Mouse (Mus musculus) heart, embryonic 12.5 days (tissue): ENCODE measurements around the gene Mtmr12. TPM values are rescaled to one million over a fixed set of nuclear protein-coding genes. Genes with fewer than 3 reads are reported as not detected.
A peak's percentile ranks its signal among the peaks of the same experiment; 100 is the strongest.

Experiments used
- ATAC-seq: fragments of 200-750 bp; cut with Nextera tagmentation; 2 replicates; pipeline ENCODE4 v1.8.0; 2017; ENCODE audit warnings: moderate TSS enrichment, moderate library complexity; ENCODE audit not compliant: insufficient number of reproducible peaks, low FRiP score
- H3K27ac ChIP-seq: fragments of 300-500 bp; sonication (generic); 2 replicates; pipeline ENCODE4 v1.5.1; 2016; ENCODE audit warnings: mild to moderate bottlenecking, moderate library complexity; ENCODE audit not compliant: poor library complexity, severe bottlenecking
- H3K27me3 ChIP-seq: fragments of 300-500 bp; sonication (generic); replicated peaks from 2 replicates; pipeline ENCODE4 v1.6.1; 2016; ENCODE audit warnings: mild to moderate bottlenecking, moderate library complexity
- H3K36me3 ChIP-seq: fragments of 300-500 bp; sonication (generic); 2 replicates; pipeline ENCODE4 v1.6.1; 2016; ENCODE audit warnings: mild to moderate bottlenecking, moderate library complexity
- H3K4me1 ChIP-seq: fragments of 300-500 bp; sonication (generic); replicated peaks from 2 replicates; pipeline ENCODE4 v1.6.1; 2016; ENCODE audit warnings: mild to moderate bottlenecking
- H3K4me2 ChIP-seq: fragments of 300-500 bp; sonication (generic); 2 replicates; pipeline ENCODE4 v1.6.1; 2016; ENCODE audit warnings: mild to moderate bottlenecking, moderate library complexity
- H3K4me3 ChIP-seq: fragments of 300-500 bp; sonication (generic); 2 replicates; pipeline ENCODE4 v1.5.1; 2016; ENCODE audit warnings: mild to moderate bottlenecking
- H3K9ac ChIP-seq: fragments of 300-500 bp; sonication (generic); 2 replicates; pipeline ENCODE4 v1.6.1; 2016; ENCODE audit warnings: mild to moderate bottlenecking, moderate library complexity
- H3K9me3 ChIP-seq: fragments of 300-500 bp; sonication (generic); replicated peaks from 2 replicates; pipeline ENCODE4 v1.6.1; 2016; ENCODE audit warnings: mild to moderate bottlenecking, moderate library complexity
- WGBS: fragments of 180-500 bp; shearing (Covaris S2); methylation state at CpG from one replicate; pipeline ENCODE4 v1.1.7; 2016; 5-methylcytosine and 5-hydroxymethylcytosine counted together
- polyA plus RNA-seq: library from polyadenylated mRNA; unstranded; fragments of >200 nt; fragmentation: Nextera tagmentation; extraction: Ambion mirVana; gene quantifications from 2 replicates; pipeline ENCODE4 v1.2.1, GENCODE M21; 2016

The Mtmr12 gene
- polyA plus RNA-seq, 1 experiment from 2014 or later = 16.5 TPM

DNA sequence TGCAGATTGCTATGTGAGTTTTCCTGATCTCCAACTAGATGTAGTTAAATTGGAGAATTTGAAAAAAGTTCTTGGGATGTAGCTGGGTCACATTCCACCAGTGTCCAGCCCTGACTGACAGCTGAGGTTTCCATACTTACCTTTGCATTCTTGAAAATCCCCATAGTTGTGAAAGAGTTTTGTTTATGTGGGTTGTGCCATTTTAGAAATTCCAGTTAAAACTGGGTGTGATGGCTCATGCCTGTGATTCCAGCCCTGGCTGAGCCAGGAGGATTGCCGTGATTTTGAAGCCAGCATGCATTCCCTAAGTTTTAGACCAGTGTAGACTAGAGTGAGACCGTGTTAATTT is 47.3 kb downstream of the Mtmr12 start:
- Histone ChIP-seq H3K4me1 (peaks cover 12% of the 10 kb centered on the region), H3K36me3 (peaks cover 48% of the 10 kb centered on the region)
- 93% methylated on average over 2 of the region's 2 CpGs for WGBS

DNA sequence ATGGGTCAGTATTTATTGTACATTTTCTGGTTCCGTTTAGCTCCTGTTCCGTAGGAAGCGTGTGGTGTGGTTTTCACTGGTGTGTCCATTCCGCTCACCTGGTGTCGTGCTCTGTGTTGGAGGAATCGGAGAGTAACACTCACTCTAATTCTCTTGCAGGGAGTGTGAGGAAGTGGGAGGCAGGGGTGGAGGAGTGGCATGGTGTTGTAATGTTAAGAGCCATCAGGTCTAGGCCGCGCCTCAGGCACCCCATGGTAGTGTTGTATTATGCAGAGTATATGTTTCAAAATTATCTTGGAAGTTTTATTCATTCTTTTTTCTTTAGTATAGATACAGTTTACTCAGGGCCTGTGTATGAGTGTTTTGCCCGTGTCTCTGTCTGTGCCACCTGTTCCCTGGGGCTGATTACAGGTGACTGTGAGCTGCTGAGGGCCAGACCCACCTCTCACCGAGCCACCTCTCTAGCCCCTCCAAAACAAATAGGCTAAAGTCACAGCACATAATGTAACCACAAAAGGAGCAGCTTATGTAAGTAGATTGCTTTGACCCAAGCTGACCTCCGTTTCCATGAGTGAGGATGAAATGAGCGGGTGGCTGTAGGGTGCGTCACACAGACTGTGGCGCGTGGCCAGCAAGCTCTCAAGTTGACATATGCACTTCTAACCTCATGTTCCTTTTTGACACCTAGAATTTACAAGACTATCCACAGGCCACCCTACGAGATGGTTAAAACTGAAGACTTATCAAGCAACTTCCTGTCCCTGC is 53.1 kb downstream of the Mtmr12 start:
- H3K27ac ChIP-seq = no peak overlapping the region

More for the DNA sequence above, 47.3 kb downstream of the Mtmr12 start:
- no peak for ATAC-seq
- Histone ChIP-seq H3K9ac (no peak overlapping the region), H3K4me2 (no peak overlapping the region), H3K27ac (no peak overlapping the region), H3K9me3 (no peaks in the 10 kb centered on the region; the same call in 1 of the 2 replicates), H3K4me3 (no peak overlapping the region), H3K27me3 (no peaks in the 10 kb centered on the region)

GRCm38 (mm10) chr15:12263056-12263455 is 58.2 kb downstream of the Mtmr12 start:
- Histone ChIP-seq H3K4me3 (no peak overlapping the region), H3K27me3 (no peaks in the 10 kb centered on the region), H3K4me1 (no peaks in the 10 kb centered on the region), H3K27ac (no peak overlapping the region), H3K9ac (no peak overlapping the region), H3K9me3 (no peaks in the 10 kb centered on the region), H3K4me2 (no peak overlapping the region), H3K36me3 (peaks cover 94% of the 10 kb centered on the region)
- ATAC-seq = no peak
- 76% methylated on average over 3 of the region's 3 CpGs for WGBS

More for the DNA sequence above, 53.1 kb downstream of the Mtmr12 start:
- Histone ChIP-seq H3K27me3 (no peaks in the 10 kb centered on the region), H3K36me3 (peaks cover 77% of the 10 kb centered on the region), H3K4me3 (no peak overlapping the region), H3K9ac (no peak overlapping the region), H3K4me1 (no peaks in the 10 kb centered on the region), H3K4me2 (no peak overlapping the region), H3K9me3 (no peaks in the 10 kb centered on the region)
- 90% methylated on average over 16 of the region's 16 CpGs for WGBS
- ATAC-seq = no peak

DNA sequence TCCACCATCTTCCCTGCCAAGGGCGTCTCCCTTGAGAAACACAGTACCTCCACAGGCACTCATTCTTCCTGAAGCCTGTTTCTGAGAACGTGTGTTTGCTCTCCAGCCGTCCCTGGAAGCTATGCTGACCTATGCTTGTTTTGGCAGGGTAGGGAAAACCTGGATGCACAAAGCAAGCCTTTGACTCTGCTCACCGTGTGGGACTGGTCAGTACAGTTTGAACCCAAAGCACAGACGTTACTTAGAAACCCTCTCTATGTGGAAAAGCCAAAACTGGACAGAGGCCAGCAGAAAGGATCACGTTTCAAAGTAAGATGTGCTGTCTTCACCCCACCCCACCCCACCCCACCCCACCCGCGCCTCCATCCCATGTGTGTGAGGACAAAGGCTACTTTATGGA is 61.6 kb downstream of the Mtmr12 start:
- no peaks in the 10 kb centered on the region for H3K9me3 ChIP-seq
- H3K27ac ChIP-seq = no peak overlapping the region
- no peak overlapping the region for H3K9ac ChIP-seq
- H3K4me2 ChIP-seq = no peak overlapping the region
- peaks cover 90% of the 10 kb centered on the region for H3K36me3 ChIP-seq
- ATAC-seq = no peak
- 70% methylated on average over 8 of the region's 8 CpGs for WGBS
- H3K4me1 ChIP-seq = no peaks in the 10 kb centered on the region
- no peaks in the 10 kb centered on the region for H3K27me3 ChIP-seq
- H3K4me3 ChIP-seq = no peak overlapping the region

DNA sequence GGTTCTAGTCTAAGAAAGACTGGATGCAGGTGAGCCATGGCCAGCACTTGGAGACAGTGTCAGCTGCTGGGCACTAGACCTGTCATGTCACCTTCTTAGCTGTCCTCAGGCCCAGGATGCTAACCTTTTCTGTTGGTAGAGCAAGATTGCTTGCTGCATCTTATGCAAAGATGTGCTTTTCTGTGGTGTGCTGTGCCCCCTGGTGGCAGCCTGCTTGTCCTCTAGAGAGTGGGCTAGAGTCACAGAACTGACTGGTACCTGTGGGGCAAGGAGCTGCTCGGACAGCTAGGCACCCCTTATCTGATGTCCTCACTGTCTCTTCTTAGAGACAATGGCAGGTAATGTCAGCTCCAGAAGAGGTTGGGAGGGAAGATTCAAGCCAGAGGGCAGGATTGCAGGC is 63.2 kb downstream of the Mtmr12 start:
- Histone ChIP-seq H3K27ac (no peak overlapping the region), H3K9ac (no peak overlapping the region), H3K27me3 (no peaks in the 10 kb centered on the region), H3K4me2 (no peak overlapping the region), H3K36me3 (peaks cover 74% of the 10 kb centered on the region), H3K4me1 (no peaks in the 10 kb centered on the region), H3K4me3 (no peak overlapping the region), H3K9me3 (no peaks in the 10 kb centered on the region)
- WGBS = 17% methylated on average over 1 of the region's 1 CpGs
- ATAC-seq = no peak

GRCm38 (mm10) chr15:12271340-12271739 is 66.5 kb downstream of the Mtmr12 start:
- WGBS = 86% methylated on average over 9 of the region's 9 CpGs
- no peak for ATAC-seq
- H3K36me3 ChIP-seq = peaks cover 43% of the 10 kb centered on the region
- no peak overlapping the region for H3K4me3 ChIP-seq
- 0 out of 2 replicates have a peak, but pooled peaks cover 3% of the 10 kb centered on the region for H3K4me1 ChIP-seq
- H3K9me3 ChIP-seq = no peaks in the 10 kb centered on the region
- H3K27ac ChIP-seq = no peak overlapping the region
- no peaks in the 10 kb centered on the region for H3K27me3 ChIP-seq
- no peak overlapping the region for H3K4me2 ChIP-seq
- no peak overlapping the region for H3K9ac ChIP-seq

GRCm38 (mm10) chr15:12273325-12274052 is 68.7 kb downstream of the Mtmr12 start:
- 0 out of 2 replicates have a peak, but pooled peaks have one; percentile 25 for ATAC-seq
- no peak overlapping the region for H3K27ac ChIP-seq

DNA sequence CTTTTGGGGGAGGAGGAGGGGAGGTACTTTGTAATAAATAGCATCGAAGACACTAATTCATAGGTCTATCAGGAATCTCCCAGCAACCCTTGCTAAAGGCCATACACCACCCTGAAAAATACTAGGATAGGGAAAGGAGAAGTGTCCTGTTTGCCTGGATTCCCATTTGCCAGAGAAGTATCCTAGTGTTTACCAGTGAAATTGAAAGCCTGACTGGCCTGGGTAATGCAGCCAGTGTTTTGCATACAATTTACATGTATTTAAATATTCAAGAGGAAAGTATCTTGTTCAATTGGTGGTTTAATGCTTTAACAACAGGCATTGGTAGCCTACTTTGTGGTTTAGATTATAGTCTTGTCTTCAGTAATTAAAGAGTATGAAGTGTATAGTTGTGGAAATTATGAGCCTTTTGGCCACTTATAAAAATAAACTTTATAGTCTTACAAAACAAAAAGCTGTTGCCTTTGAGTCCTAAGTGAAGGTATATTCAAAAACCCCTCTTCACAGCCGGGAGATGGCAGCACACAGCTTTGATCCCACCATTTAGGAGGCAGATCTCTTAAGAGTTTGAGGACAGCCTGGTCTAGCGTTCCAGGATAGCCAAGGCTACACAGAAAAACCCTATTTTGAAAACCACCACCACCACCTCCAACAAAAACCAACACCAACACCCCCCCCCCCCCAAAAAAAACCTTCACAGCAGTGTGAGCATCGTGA is 69.4 kb downstream of the Mtmr12 start:
- no peaks in the 10 kb centered on the region for H3K9me3 ChIP-seq

More at GRCm38 (mm10) chr15:12273325-12274052, 68.7 kb downstream of the Mtmr12 start:
- WGBS = 79% methylated on average over 12 of the region's 12 CpGs
- peaks cover 24% of the 10 kb centered on the region for H3K36me3 ChIP-seq
- H3K4me1 ChIP-seq = 0 out of 2 replicates have a peak, but pooled peaks cover 3% of the 10 kb centered on the region
- no peak overlapping the region for H3K4me2 ChIP-seq
- H3K27me3 ChIP-seq = no peaks in the 10 kb centered on the region
- H3K9me3 ChIP-seq = no peaks in the 10 kb centered on the region
- H3K4me3 ChIP-seq = no peak overlapping the region
- no peak overlapping the region for H3K9ac ChIP-seq

DNA sequence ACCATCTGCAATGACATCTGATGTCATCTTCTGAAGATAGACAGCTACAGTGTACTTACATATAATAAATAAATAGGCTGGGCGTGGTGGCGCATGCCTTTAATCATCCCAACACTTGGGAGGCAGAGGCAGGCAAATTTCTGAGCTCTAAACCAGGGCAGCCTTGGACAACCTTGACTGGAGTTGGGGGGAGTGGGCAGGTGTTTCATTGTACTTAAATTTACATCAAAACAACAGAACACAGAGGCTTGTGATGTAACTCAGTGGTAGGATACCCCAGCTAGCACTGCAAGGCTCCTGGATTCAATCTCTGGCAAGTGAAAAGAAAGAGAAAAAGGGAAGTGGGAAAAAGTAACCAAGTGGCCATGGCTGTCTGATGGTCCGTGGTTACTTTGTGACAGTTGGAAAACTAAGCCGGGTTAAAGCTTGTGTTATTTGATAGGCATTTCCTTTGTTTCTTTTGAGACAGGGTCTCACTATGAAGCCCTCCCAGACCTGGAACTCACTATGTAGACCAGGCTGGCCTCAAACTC is 70.3 kb downstream of the Mtmr12 start:
- ATAC-seq = no peak
- Histone ChIP-seq H3K36me3 (peaks cover 8% of the 10 kb centered on the region), H3K27me3 (no peaks in the 10 kb centered on the region), H3K4me3 (no peak overlapping the region), H3K4me1 (0 out of 2 replicates have a peak, but pooled peaks cover 3% of the 10 kb centered on the region), H3K4me2 (no peak overlapping the region), H3K9me3 (no peaks in the 10 kb centered on the region), H3K9ac (no peak overlapping the region), H3K27ac (no peak overlapping the region)
- WGBS = 71% methylated on average over 4 of the region's 4 CpGs

More for the DNA sequence above, 69.4 kb downstream of the Mtmr12 start:
- H3K36me3 ChIP-seq = peaks cover 17% of the 10 kb centered on the region
- 58% methylated on average over 4 of the region's 4 CpGs for WGBS
- H3K4me2 ChIP-seq = no peak overlapping the region
- H3K27ac ChIP-seq = no peak overlapping the region
- no peak overlapping the region for H3K4me3 ChIP-seq
- H3K9ac ChIP-seq = no peak overlapping the region
- H3K27me3 ChIP-seq = no peaks in the 10 kb centered on the region
- H3K4me1 ChIP-seq = 0 out of 2 replicates have a peak, but pooled peaks cover 3% of the 10 kb centered on the region
- ATAC-seq = no peak

- Histone ChIP-seq H3K36me3 (no peaks in the 10 kb centered on the region), H3K4me2 (no peak overlapping the region), H3K4me1 (0 out of 2 replicates have a peak, but pooled peaks cover 3% of the 10 kb centered on the region), H3K27me3 (no peaks in the 10 kb centered on the region), H3K9me3 (no peaks in the 10 kb centered on the region; the same call in 1 of the 2 replicates), H3K9ac (no peak overlapping the region), H3K27ac (no peak overlapping the region), H3K4me3 (no peak overlapping the region)
- WGBS = 79% methylated on average over 1 of the region's 1 CpGs
- no peak for ATAC-seq
Measured at GRCm38 (mm10) chr15:12279816-12280215, 75.0 kb downstream of the Mtmr12 start.
